Mouse (Mus musculus) left cerebral cortex, postnatal 25 days (tissue): Measurements from ENCODE around the gene Apoc4. TPM values are rescaled to one million over a fixed set of nuclear protein-coding genes. Genes with fewer than 3 reads are reported as not detected.

Experiments
- DNase-seq, 2 experiments: peaks; one replicate each; pipeline ENCODE4 v3.0.0; 2022; ENCODE audit warnings: low spot score in 2 of 2, mixed read lengths in 1 of 2
- intact Hi-C: fragments of 180-260 bp; cut with DNase I; formaldehyde crosslinking; loops from one replicate; pipeline ENCODE4 v1.15.1; 2025
- total RNA-seq, 2 experiments: library from RNA; stranded (reverse); gene quantifications; 2 replicates each; pipeline ENCODE4 v1.2.3; 2021

The Apoc4 gene
- total RNA-seq, 2 experiments from 2014 or later, result not detected

- intact Hi-C loops, result loop anchor here (1.0 to 5.0 kb wide), 2 partner anchors 36 to 294 kb away; partner anchors contain the start of gene Clptm1
Observed at GRCm38 (mm10) chr7:19701069-19701761, 19.9 kb upstream of the Apoc4 start.

GRCm38 (mm10) chr7:19700299-19701068 lies 19.2 kb upstream of the Apoc4 start:
- intact Hi-C loops, result loop anchor here (1.0 to 5.0 kb wide), 2 partner anchors 35 to 293 kb away; partner anchors contain the start of gene Clptm1
- DNase-seq, result no peak

More at GRCm38 (mm10) chr7:19701069-19701761, 19.9 kb upstream of the Apoc4 start:
- peak; percentile 57 to 73 for DNase-seq

- intact Hi-C loops, result loop anchor here (1.0 to 5.0 kb wide), 2 partner anchors 30 to 292 kb away; no protein-coding TSS in a partner anchor
- no peak for DNase-seq
Observed at GRCm38 (mm10) chr7:19699827-19700148, 18.5 kb upstream of the Apoc4 start.

GRCm38 (mm10) chr7:19698907-19699826 lies 17.9 kb upstream of the Apoc4 start, which contains the start of gene Apoe:
Gene Apoe (minus strand): TSS chr7:19699188.
- intact Hi-C loops, result loop anchor here (1.0 kb wide), 1 partner anchor 30 kb away; no protein-coding TSS in a partner anchor
- DNase-seq, result peak; percentile 44 to 72

- intact Hi-C loops, result no loop called here
- no peak for DNase-seq
Observed at GRCm38 (mm10) chr7:19697949-19698906, 16.9 kb upstream of the Apoc4 start.

- no peak for DNase-seq
- intact Hi-C loops, result no loop called here
Observed at GRCm38 (mm10) chr7:19696336-19696873, 15.1 kb upstream of the Apoc4 start.

GRCm38 (mm10) chr7:19695881-19696280 lies 14.6 kb upstream of the Apoc4 start:
- intact Hi-C loops, result no loop called here
- DNase-seq, result no peak

- DNase-seq, result no peak
- intact Hi-C loops, result no loop called here
Observed at GRCm38 (mm10) chr7:19695213-19695594, 13.9 kb upstream of the Apoc4 start.

- intact Hi-C loops, result no loop called here
Observed at GRCm38 (mm10) chr7:19694336-19695212, 13.3 kb upstream of the Apoc4 start.

GRCm38 (mm10) chr7:19693421-19693820 lies 12.1 kb upstream of the Apoc4 start:
- DNase-seq, result peak in 1 of 2 experiments; percentile 60
- intact Hi-C loops, result no loop called here

More at GRCm38 (mm10) chr7:19694336-19695212, 13.3 kb upstream of the Apoc4 start:
- no peak for DNase-seq

- intact Hi-C loops, result no loop called here
Observed at GRCm38 (mm10) chr7:19691873-19692865, 10.9 kb upstream of the Apoc4 start, which contains the start of gene Apoc1. Gene Apoc1 (minus strand): TSS chr7:19692660.

GRCm38 (mm10) chr7:19691434-19691833 lies 10.2 kb upstream of the Apoc4 start:
- no peak for DNase-seq
- intact Hi-C loops, result no loop called here

More at GRCm38 (mm10) chr7:19691873-19692865, 10.9 kb upstream of the Apoc4 start, which contains the start of gene Apoc1:
- DNase-seq, result no peak

- no peak for DNase-seq
- intact Hi-C loops, result no loop called here
Observed at GRCm38 (mm10) chr7:19690845-19691244, 9.6 kb upstream of the Apoc4 start.

- intact Hi-C loops, result no loop called here
- no peak for DNase-seq
Observed at GRCm38 (mm10) chr7:19688611-19689010, 7.3 kb upstream of the Apoc4 start.

- DNase-seq, result no peak
- intact Hi-C loops, result no loop called here
Observed at GRCm38 (mm10) chr7:19688101-19688500, 6.8 kb upstream of the Apoc4 start.
